Mouse (Mus musculus): ENCODE measurements around the gene Hdhd3. TPM values are rescaled to one million over a fixed set of nuclear protein-coding genes. Genes with fewer than 3 reads are reported as not detected.
"Not testable (repeated sequence)": the region's sequence is repeated elsewhere in the genome, so short reads cannot be mapped to it uniquely, and the experiment has no call there.

The Hdhd3 gene
- polyA plus RNA-seq, 1 experiment from 2014 or later = 7.1 TPM

GRCm38 (mm10) chr4:62492682-62493081, 10.6 kb downstream of the Hdhd3 start:
- H3K9ac ChIP-seq = no peak overlapping the region
- DNase-seq (no peak), ATAC-seq (ENCODE audit: low read depth) (no peak)
- H3K4me3 ChIP-seq (replicated peaks) = no peak overlapping the region
- H3K4me1 ChIP-seq (replicated peaks) = no peaks in the 10 kb centered on the region; the same call in 1 of the 2 replicates
- no peaks in the 10 kb centered on the region for H3K27me3 ChIP-seq
- no peak overlapping the region for H3K4me2 ChIP-seq
- no peaks in the 10 kb centered on the region for H3K36me3 ChIP-seq
- H3K27ac ChIP-seq = no peak overlapping the region
- no peaks in the 10 kb centered on the region for H3K9me3 ChIP-seq (replicated peaks)
- WGBS (ENCODE audit: insufficient replicate concordance) = 60% methylated on average over 2 of the region's 2 CpGs

- no peak overlapping the region for H3K4me2 ChIP-seq
- no peak overlapping the region for H3K27ac ChIP-seq
- no peak overlapping the region for H3K4me3 ChIP-seq (replicated peaks)
- DNase-seq = no peak
- no peaks in the 10 kb centered on the region for H3K36me3 ChIP-seq
- no peak for ATAC-seq (ENCODE audit: low read depth)
- no peaks in the 10 kb centered on the region for H3K9me3 ChIP-seq (replicated peaks)
- 55% methylated on average over 2 of the region's 2 CpGs for WGBS (ENCODE audit: insufficient replicate concordance)
- no peak overlapping the region for H3K9ac ChIP-seq
- H3K4me1 ChIP-seq (replicated peaks) = peaks cover 34% of the 10 kb centered on the region
- no peaks in the 10 kb centered on the region for H3K27me3 ChIP-seq
Measured at GRCm38 (mm10) chr4:62487914-62488313, 15.4 kb downstream of the Hdhd3 start.

GRCm38 (mm10) chr4:62487172-62487571, 16.1 kb downstream of the Hdhd3 start:
- Histone ChIP-seq H3K9ac (no peak overlapping the region), H3K27ac (no peak overlapping the region), H3K4me2 (no peak overlapping the region), H3K9me3 (replicated peaks) (no peaks in the 10 kb centered on the region), H3K4me1 (replicated peaks) (peaks cover 34% of the 10 kb centered on the region), H3K27me3 (peaks cover 6% of the 10 kb centered on the region), H3K4me3 (replicated peaks) (no peak overlapping the region), H3K36me3 (no peaks in the 10 kb centered on the region)
- 81% methylated on average over 5 of the region's 5 CpGs for WGBS (ENCODE audit: insufficient replicate concordance)
- DNase-seq (no peak), ATAC-seq (ENCODE audit: low read depth) (no peak)

GRCm38 (mm10) chr4:62486162-62486696, 17.0 kb downstream of the Hdhd3 start:
- WGBS (ENCODE audit: insufficient replicate concordance) = 86% methylated on average over 15 of the region's 15 CpGs
- H3K9me3 ChIP-seq (replicated peaks) = no peaks in the 10 kb centered on the region
- peaks cover 34% of the 10 kb centered on the region for H3K4me1 ChIP-seq (replicated peaks)
- peak overlapping the region; percentile 33; the same call in 1 of the 2 replicates for H3K4me2 ChIP-seq
- H3K27me3 ChIP-seq = peaks cover 16% of the 10 kb centered on the region
- H3K9ac ChIP-seq = no peak overlapping the region
- peak overlapping the region; percentile 40; the same call in 1 of the 2 replicates for H3K27ac ChIP-seq
- H3K36me3 ChIP-seq = no peaks in the 10 kb centered on the region
- H3K4me3 ChIP-seq (replicated peaks) = no peak overlapping the region
- no peak for ATAC-seq (ENCODE audit: low read depth)
- no peak for DNase-seq

GRCm38 (mm10) chr4:62485450-62486161, 17.7 kb downstream of the Hdhd3 start:
- Histone ChIP-seq H3K9me3 (replicated peaks) (no peaks in the 10 kb centered on the region), H3K4me3 (replicated peaks) (no peak overlapping the region), H3K36me3 (no peaks in the 10 kb centered on the region), H3K4me1 (replicated peaks) (peaks cover 38% of the 10 kb centered on the region), H3K27me3 (peaks cover 22% of the 10 kb centered on the region), H3K9ac (peak overlapping the region; percentile 46; the same call in 1 of the 2 replicates), H3K4me2 (peak overlapping the region; percentile 33), H3K27ac (peak overlapping the region; percentile 71)
- ATAC-seq (ENCODE audit: low read depth) (peak; percentile 90), DNase-seq (no peak)
- WGBS (ENCODE audit: insufficient replicate concordance) = 62% methylated on average over 8 of the region's 8 CpGs

GRCm38 (mm10) chr4:62484928-62485327, 18.3 kb downstream of the Hdhd3 start:
- Histone ChIP-seq H3K4me1 (replicated peaks) (peaks cover 43% of the 10 kb centered on the region), H3K27ac (peak overlapping the region; percentile 71), H3K9me3 (replicated peaks) (no peaks in the 10 kb centered on the region), H3K36me3 (no peaks in the 10 kb centered on the region), H3K27me3 (peaks cover 29% of the 10 kb centered on the region), H3K4me3 (replicated peaks) (no peak overlapping the region), H3K9ac (no peak overlapping the region), H3K4me2 (no peak overlapping the region)
- DNase-seq (no peak), ATAC-seq (ENCODE audit: low read depth) (no peak)
- WGBS (ENCODE audit: insufficient replicate concordance) = 58% methylated on average over 3 of the region's 3 CpGs

GRCm38 (mm10) chr4:62480709-62481605, 22.3 kb downstream of the Hdhd3 start:
- H3K36me3 ChIP-seq = no peaks in the 10 kb centered on the region
- no peak overlapping the region for H3K4me3 ChIP-seq (replicated peaks)
- no peaks in the 10 kb centered on the region for H3K9me3 ChIP-seq (replicated peaks)
- H3K9ac ChIP-seq = no peak overlapping the region
- H3K27me3 ChIP-seq = peaks cover 47% of the 10 kb centered on the region
- H3K27ac ChIP-seq = no peak overlapping the region
- WGBS (ENCODE audit: insufficient replicate concordance) = 27% methylated on average over 10 of the region's 10 CpGs
- H3K4me2 ChIP-seq = no peak overlapping the region
- DNase-seq = no peak
- peaks cover 39% of the 10 kb centered on the region for H3K4me1 ChIP-seq (replicated peaks)
- ATAC-seq (ENCODE audit: low read depth) = peak; percentile 8; the same call in 1 of the 2 replicates

GRCm38 (mm10) chr4:62479937-62480708, 23.1 kb downstream of the Hdhd3 start, which contains the start of gene Bspry:
Gene Bspry, plus strand, starts transcription at chr4:62480053.
- Histone ChIP-seq H3K9ac (peak within 1 kb of the TSS; percentile 52; the same call in 1 of the 2 replicates), H3K36me3 (no peaks in the 10 kb centered on the region), H3K27me3 (peaks cover 48% of the 10 kb centered on the region), H3K4me2 (peak within 1 kb of the TSS; percentile 80), H3K4me3 (replicated peaks) (peak within 1 kb of the TSS; percentile 57), H3K27ac (no peak within 1 kb of the TSS), H3K9me3 (replicated peaks) (no peaks in the 10 kb centered on the region), H3K4me1 (replicated peaks) (peaks cover 31% of the 10 kb centered on the region)
- DNase-seq (peak; percentile 40), ATAC-seq (ENCODE audit: low read depth) (peak; percentile 73)
- 3% methylated on average over 69 of the region's 71 CpGs for WGBS (ENCODE audit: insufficient replicate concordance)

- H3K27ac ChIP-seq; H3K36me3 ChIP-seq; DNase-seq; H3K9me3 ChIP-seq (replicated peaks); ATAC-seq (ENCODE audit: low read depth): not testable (repeated sequence)
- peak overlapping the region; percentile 80 for H3K4me2 ChIP-seq
- peaks cover 50% of the 10 kb centered on the region for H3K27me3 ChIP-seq
- WGBS (ENCODE audit: insufficient replicate concordance) = 11% methylated on average over 11 of the region's 11 CpGs
- peaks cover 25% of the 10 kb centered on the region for H3K4me1 ChIP-seq (replicated peaks)
- H3K9ac ChIP-seq = peak overlapping the region; percentile 52; the same call in 1 of the 2 replicates
- H3K4me3 ChIP-seq (replicated peaks) = peak overlapping the region; percentile 57
Measured at GRCm38 (mm10) chr4:62479593-62479936, 23.7 kb downstream of the Hdhd3 start.

GRCm38 (mm10) chr4:62477542-62478244, 25.6 kb downstream of the Hdhd3 start:
- Histone ChIP-seq H3K4me2 (no peak overlapping the region), H3K4me3 (replicated peaks) (no peak overlapping the region), H3K36me3 (no peaks in the 10 kb centered on the region), H3K9me3 (replicated peaks) (no peaks in the 10 kb centered on the region), H3K9ac (no peak overlapping the region), H3K27ac (no peak overlapping the region), H3K27me3 (peaks cover 50% of the 10 kb centered on the region), H3K4me1 (replicated peaks) (peaks cover 26% of the 10 kb centered on the region)
- WGBS (ENCODE audit: insufficient replicate concordance) = 73% methylated on average over 6 of the region's 6 CpGs
- ATAC-seq (ENCODE audit: low read depth) (no peak), DNase-seq (no peak)
